Mouse (Mus musculus) small intestine, adult 2 months (tissue): ENCODE results near the gene Atp8a1. TPM values are rescaled to one million over a fixed set of nuclear protein-coding genes. Genes with fewer than 3 reads are reported as not detected.

Source experiments
- H3K27ac ChIP-seq: fragments of 200-500 bp; 2 replicates; pipeline ENCODE4 v1.5.1; 2012; ENCODE audit warnings: low read depth, low read length, control low read depth, inconsistent platforms; ENCODE audit not compliant: insufficient read depth
- H3K27me3 ChIP-seq: fragments of 200-500 bp; 2 replicates; pipeline ENCODE4 v1.6.1; 2012; ENCODE audit warnings: mild to moderate bottlenecking, moderate library complexity, low read length, inconsistent platforms; ENCODE audit not compliant: control insufficient read depth, insufficient read depth
- H3K36me3 ChIP-seq: fragments of 200-500 bp; 2 replicates; pipeline ENCODE4 v1.6.1; 2012; ENCODE audit warnings: mild to moderate bottlenecking, low read length, control low read depth, inconsistent platforms; ENCODE audit not compliant: control insufficient read depth, insufficient read depth
- H3K4me1 ChIP-seq: fragments of 200-500 bp; 2 replicates; pipeline ENCODE4 v1.6.1; 2012; ENCODE audit warnings: low read length, inconsistent platforms, mixed read lengths; ENCODE audit not compliant: control insufficient read depth, insufficient read depth, insufficient read length
- H3K4me3 ChIP-seq: fragments of 200-500 bp; 2 replicates; pipeline ENCODE4 v1.5.1; 2012; ENCODE audit warnings: low read depth, mild to moderate bottlenecking, control low read depth, inconsistent platforms, low read length, moderate library complexity
- CTCF ChIP-seq: fragments of 200-500 bp; IDR thresholded peaks from 2 replicates; pipeline ENCODE4 v1.5.1; 2012; ENCODE audit warnings: low read depth, mild to moderate bottlenecking, control low read depth, inconsistent platforms, low read length, moderate library complexity, mixed read lengths; ENCODE audit not compliant: insufficient replicate concordance, insufficient read length; ENCODE audit errors: extremely low read depth
- POLR2A ChIP-seq: fragments of 200-500 bp; IDR thresholded peaks from 2 replicates; pipeline ENCODE4 v1.6.1; 2012; ENCODE audit warnings: low read depth, mild to moderate bottlenecking, control low read depth, inconsistent platforms, low read length, moderate library complexity
- WGBS: fragments of 180-500 bp; shearing (Covaris S2); methylation state at CpG from one replicate; pipeline ENCODE4 v1.1.7; 2018; 5-methylcytosine and 5-hydroxymethylcytosine counted together
- polyA plus RNA-seq: library from polyadenylated mRNA; depleted of rRNA; stranded (reverse); fragments of >200 nt; gene quantifications from 2 replicates; pipeline ENCODE4 v1.2.3, GENCODE M21; 2012; rRNA removed

Gene Atp8a1
- polyA plus RNA-seq, 1 experiment, result 18.6 TPM

GRCm38 (mm10) chr5:67579725-67580633 is 267.3 kb downstream of the Atp8a1 start:
- no peak overlapping the region for H3K4me3 ChIP-seq
- no peaks in the 10 kb centered on the region for H3K36me3 ChIP-seq
- TF ChIP-seq CTCF, result no peak
- TF ChIP-seq POLR2A, result no peak
- no peaks in the 10 kb centered on the region for H3K27me3 ChIP-seq
- no peak overlapping the region for H3K27ac ChIP-seq
- no peaks in the 10 kb centered on the region for H3K4me1 ChIP-seq
- 44% methylated on average over 6 of the region's 6 CpGs for WGBS

GRCm38 (mm10) chr5:67575705-67576104 is 271.5 kb downstream of the Atp8a1 start:
- WGBS, result 81% methylated on average over 2 of the region's 2 CpGs
- no peaks in the 10 kb centered on the region for H3K36me3 ChIP-seq
- no peak overlapping the region for H3K27ac ChIP-seq
- no peak overlapping the region for H3K4me3 ChIP-seq
- no peak for TF ChIP-seq POLR2A
- H3K27me3 ChIP-seq, result no peaks in the 10 kb centered on the region
- no peaks in the 10 kb centered on the region for H3K4me1 ChIP-seq

- Histone ChIP-seq H3K27me3 (no peaks in the 10 kb centered on the region), H3K4me3 (no peak overlapping the region), H3K36me3 (no peaks in the 10 kb centered on the region), H3K27ac (no peak overlapping the region), H3K4me1 (no peaks in the 10 kb centered on the region)
- TF ChIP-seq POLR2A (no peak), CTCF (no peak)
- 86% methylated on average over 9 of the region's 9 CpGs for WGBS
Measured at GRCm38 (mm10) chr5:67574039-67574438, 273.2 kb downstream of the Atp8a1 start.

- no peak overlapping the region for H3K4me3 ChIP-seq
- WGBS, result 47% methylated on average over 6 of the region's 6 CpGs
- no peaks in the 10 kb centered on the region for H3K4me1 ChIP-seq
- no peaks in the 10 kb centered on the region for H3K36me3 ChIP-seq
- H3K27me3 ChIP-seq, result no peaks in the 10 kb centered on the region
- no peak overlapping the region for H3K27ac ChIP-seq
- TF ChIP-seq POLR2A, result no peak
Measured at GRCm38 (mm10) chr5:67572552-67573155, 274.6 kb downstream of the Atp8a1 start.

Other genes starting within 250 kb of the Atp8a1 start
- gene Shisa3, start 239.6 kb downstream of the Atp8a1 start, polyA plus RNA-seq, result 1.4 and 1.8 TPM in 2 replicates
- not detected in 2 replicates for gene Gm5108, start 94.2 kb upstream of the Atp8a1 start, polyA plus RNA-seq
- gene Gm21905, start 99.0 kb upstream of the Atp8a1 start, polyA plus RNA-seq, result not detected in 2 replicates
- gene Grxcr1, start 184.4 kb upstream of the Atp8a1 start, polyA plus RNA-seq, result not detected in 2 replicates